Mouse (Mus musculus): ENCODE data around the gene Slc39a2. TPM values are rescaled to one million over a fixed set of nuclear protein-coding genes. Genes with fewer than 3 reads are reported as not detected.
"Not testable (repeated sequence)": the region's sequence is repeated elsewhere in the genome, so short reads cannot be mapped to it uniquely, and the experiment has no call there.

Gene Slc39a2
- polyA plus RNA-seq, 1 experiment = 0.77 TPM

DNA sequence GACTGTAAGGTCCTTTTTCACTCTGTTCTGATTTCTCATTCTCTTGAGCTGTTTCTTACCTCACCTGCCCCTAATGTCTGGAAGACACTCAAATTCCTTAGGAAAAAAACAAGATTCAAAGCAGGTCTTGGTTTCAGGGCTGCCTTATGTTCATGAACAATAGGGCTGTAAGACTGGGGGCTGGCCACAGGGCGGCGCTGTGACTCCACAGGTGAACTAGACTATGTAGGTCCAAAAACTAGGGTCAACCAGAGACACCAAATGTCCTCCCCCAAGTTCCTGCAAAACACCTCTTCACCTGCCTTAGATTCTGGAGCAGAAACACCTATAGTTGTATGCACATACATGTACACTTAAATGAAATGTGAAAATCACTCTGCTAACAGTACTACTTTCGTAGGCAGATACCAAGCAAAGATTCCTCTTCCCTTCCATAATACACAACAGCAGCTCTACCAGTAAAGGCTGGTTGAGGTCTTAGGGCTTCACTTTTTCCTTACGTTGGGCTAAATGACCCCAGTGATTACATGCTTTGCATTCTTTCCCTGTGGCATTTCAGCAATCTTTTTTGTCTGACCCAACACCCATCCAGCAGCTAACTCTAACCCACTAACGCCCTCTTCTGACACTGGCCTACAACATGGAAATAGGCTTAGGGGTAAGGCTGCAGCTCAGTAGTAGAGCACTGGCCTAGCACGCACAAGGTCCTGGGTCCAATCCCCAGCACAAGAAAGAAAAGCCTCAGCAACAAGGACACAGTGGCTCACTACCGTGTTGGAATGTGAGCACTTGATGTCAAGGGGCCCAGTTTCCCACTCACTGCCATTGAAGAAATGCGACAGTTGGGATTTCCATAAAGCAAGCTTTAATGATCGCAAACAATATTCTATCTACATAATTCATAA, 10.4 kb downstream of the Slc39a2 start:
- no peak for DNase-seq (ENCODE audit: low read depth)

DNA sequence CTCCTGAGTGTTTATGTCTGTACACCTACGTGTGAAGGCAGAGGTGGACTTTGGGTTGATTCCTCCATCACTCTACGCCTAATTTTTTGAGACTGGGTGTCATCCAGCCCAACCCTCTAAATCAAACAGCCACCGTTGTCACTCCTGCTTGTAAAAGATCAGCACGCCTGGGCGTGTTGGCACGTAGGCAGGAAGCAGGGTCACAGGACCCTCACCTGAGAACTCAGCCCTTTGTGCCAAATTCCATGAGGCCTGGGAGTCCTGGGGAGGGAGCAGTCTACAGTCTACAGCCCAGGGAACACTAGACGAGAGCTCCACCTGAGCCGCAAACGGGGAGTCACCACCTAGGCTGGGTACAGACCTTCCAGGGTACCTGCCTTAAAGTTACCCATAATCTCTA, 11.1 kb downstream of the Slc39a2 start:
- DNase-seq (ENCODE audit: low read depth) = no peak

DNA sequence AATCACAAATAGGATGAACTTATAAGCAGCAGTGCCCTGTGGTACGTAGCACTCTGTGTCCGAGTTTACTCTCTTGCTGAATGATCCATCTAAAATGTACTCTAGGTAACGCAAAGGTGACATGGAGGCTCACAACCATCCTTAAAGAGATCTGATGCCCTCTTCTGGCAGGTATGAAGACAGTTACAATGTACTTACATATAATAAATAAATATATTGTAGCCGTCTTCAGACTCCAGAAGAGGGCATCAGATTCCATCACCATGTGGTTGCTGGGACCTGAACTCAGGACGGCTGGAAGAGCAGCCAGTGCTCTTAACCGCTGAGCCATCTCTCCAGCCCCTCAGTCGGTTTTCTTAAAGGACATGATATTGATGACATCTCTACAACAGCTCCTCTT, 12.0 kb downstream of the Slc39a2 start:
- DNase-seq (ENCODE audit: low read depth) = no peak

DNA sequence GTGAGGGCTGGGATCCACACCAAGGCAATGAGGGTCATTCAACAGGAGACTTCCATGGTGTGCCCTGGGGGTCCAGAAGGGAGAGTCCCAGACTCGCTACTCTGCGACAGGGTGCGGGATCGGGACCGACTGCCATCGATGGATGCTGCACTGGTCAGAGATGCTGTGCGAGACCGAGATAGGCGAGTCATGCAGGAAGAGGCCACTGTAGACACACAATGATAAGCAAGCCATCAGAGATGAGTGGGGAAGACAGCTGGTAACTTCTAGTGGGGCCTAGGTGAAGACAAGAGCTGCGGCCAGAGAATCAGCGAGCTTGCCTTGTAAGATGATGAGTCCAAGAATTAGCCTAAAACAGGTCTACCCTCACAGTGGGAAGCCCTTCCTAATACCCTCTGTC, 13.4 kb downstream of the Slc39a2 start:
- DNase-seq (ENCODE audit: low read depth) = no peak

DNA sequence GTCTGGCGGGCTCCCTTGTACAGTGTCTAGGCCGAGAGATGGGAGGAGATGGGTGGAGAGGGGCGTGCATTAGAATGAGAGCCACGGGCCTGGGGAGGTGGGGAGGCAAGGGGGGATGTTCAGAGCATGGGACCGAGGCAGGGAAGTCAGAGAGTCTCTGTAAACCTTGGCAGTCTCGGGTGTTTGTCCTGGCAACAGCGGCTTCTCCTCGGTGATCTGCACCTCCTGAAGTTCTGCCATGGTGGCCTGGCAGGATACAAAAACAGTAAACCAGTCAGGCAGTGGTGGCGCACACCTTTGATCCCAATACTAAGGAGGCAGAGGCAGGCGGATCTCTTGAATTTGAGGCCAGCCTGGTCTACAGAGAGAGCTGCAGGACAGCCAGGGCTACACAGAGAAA, 18.6 kb downstream of the Slc39a2 start:
- DNase-seq (ENCODE audit: low read depth) = no peak

DNA sequence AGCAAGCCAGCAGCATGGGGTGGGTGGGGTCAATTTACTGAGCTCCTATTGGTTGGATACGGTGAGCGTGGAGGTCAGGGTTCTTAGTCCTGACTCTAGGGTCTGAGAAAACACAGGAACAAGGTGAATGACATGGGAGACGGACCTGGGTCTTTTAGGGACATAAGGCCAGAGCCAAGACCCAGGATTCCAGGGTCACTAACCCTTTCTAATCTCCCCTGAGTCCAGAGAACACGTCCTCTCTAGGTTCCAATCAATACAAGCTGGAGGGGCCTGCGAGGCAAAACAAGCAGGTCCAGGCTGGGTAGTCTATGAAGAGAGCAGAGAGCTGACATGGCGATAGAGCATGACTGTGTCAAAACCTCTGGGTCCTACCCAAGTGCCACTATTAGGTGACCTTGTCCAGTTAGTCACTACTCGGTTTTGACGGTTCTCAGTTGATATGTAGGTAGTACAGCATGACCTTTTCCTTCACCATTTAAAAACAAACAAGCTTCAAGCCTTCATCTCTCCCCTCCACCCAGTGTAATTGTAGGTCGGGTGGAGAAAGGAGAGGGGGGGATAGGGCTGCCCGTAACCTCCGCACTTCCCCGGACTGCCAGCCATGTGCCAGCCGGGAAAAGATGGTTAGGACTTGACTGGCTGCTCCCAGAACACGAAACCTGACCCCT, 19.8 kb downstream of the Slc39a2 start:
- DNase-seq (ENCODE audit: low read depth) = no peak

DNA sequence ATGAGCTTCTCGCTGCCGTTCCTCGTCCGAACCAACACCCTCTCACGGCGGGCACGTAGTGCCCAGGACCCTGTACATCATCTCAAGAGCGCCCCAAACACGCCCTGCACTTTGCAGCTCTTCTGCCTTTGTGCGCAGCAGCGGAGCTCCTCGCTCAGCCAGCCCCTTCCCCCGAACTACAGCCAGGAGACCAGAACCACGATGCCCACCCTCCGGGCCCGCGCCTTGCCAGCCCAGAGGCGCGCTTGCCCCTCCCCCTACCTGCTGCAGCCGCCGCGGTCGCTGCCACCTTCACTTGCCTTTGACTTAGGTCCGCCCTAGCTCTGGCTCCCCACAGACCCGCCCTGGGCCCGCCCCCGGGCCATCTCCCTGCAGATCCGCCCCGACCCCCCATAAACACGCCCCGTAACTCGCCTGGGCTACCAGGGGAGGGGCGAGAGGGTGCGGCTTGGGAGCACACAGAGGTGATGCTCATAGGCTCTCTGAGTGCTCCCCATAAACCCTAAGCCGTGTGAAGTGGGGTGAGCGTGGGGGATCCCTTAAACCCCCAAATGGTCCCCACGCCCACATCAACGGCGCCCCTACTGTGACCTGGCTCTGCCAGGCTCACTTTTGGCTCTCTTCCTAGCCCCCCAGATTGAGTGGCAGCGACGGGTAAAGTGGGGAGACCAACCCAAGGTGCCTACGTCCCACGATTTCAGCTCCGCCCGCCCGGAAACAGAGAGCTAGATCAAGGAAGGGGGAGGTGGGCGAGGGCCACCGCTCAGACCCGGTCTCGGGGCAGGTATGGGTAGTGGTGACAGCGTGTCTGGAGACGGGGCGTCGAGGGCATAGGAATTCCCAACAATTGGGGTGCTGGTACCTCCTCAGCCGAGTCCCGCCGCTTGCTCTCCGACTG, 20.6 kb downstream of the Slc39a2 start:
- DNase-seq (ENCODE audit: low read depth) = no peak

DNA sequence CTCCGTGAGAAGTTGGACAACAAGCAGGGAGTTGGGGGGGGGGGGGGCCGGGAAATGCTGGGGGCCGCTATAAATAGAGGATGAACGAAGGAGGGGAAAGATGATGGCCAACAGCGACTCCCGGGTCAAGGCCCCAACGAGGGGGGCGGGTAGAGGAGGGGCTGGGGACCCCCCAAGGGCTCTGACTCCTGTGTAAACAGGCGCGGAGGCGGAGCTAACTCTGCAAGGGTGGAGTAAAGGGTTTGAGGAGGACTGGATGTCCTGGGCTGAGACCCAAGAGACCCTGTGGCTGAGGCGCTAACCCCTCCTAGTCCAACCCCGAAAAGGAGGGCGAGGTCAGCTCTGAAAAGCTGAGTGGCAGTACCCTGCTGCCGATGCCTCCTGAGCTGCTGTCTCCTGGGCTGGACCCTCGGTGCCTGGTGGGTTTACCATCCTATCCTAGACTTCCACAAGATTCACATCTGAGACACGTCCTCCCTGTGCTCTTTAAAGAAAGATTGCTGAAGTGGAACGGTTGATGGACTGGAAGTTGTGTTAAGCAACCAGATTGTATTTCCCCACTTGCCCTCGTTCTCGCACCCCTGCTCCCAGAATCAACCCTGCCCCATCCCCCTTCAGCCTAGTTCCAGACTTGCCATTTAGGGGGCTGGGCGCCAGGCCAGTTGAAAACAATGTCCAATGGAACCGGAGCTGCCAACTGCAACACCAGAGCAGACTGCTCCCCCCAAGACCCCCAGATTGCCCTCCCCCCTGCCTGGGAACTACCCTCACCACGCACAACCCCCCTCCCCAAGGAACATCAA, 21.5 kb downstream of the Slc39a2 start, which contains the start of gene Ndrg2:
TSS of gene Ndrg2 (minus strand) at position 199 of the 803 bp plus-strand sequence.
- DNase-seq (ENCODE audit: low read depth) = no peak

DNA sequence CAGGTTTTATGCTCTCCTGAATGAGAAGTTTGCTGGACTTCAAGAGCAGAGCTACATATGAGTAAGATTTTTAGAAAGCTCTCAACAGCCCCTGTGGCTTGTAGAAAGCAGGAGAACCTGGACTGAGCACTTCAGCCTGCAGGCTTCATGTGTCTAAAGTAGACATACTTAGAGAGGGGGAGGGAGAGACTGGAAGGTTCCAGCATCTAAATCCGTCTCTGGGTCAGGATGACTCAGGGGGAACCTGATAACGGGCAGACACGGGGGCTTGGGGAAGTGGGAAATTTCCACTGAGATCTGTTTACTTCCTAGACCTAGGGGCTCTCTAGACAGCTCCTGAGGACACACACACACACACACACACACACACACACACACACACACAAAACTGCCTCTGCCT, 22.3 kb downstream of the Slc39a2 start:
- DNase-seq (ENCODE audit: low read depth) = no peak

DNA sequence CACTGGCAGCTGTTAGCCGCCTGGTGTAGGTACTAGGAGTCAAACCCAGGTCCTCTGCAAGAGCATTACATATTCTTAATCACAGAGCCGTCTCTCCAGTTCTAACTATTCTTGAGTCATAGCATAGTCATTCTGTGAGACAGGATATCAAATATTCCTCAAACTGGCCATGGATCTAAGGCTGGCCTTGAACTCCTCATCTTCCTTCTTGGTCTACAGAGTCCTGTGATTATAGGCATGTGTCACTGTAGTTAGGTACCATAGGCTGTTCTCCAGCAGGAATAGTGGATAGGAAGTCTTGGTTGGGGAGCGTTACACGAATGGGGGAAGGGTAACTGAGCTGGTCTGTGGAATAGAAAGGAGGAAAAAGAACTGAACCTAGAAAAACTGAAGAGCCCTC, 23.9 kb downstream of the Slc39a2 start:
- no peak for DNase-seq (ENCODE audit: low read depth)

DNA sequence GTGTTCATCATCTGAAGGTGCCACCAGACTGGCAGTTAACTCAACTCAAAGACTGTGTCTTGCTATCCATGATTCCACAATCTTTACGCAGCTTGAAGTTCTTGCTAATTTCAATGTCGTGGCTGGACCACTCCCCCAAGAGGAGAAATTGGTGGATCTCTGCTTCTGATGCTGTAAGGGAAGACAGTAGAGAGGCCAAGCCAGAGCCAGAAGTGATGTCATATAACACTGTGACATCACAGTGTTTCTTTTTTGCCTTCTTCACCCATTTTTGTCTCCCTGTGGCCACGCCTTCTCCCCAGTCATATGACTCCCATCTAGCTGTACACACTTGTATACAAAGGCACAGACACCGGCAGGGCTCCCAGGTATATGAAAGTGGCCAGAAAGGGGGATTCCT, 25.4 kb downstream of the Slc39a2 start, which contains the start of gene Tppp2:
TSS of gene Tppp2 (plus strand) at position 301 of the 400 bp plus-strand sequence.
- no peak for DNase-seq (ENCODE audit: low read depth)

DNA sequence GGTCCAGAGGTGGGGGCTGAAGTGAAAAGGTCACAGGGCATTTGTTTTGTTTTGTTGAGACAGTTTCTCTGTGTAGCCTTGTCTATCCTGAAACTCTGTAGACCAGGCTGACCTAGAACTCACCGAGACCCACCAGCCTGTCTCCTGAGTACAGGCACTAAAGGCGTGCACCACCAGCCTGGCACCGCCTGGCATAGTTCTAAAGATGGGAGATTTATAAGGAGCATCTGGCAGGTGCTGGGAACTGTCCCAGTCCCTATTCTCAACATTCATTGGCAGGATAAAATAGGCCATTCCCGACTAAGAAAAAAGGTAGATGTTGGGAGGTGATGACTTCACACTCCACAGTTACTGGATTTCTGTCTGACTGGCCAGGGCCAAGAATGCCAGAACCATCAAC, 26.3 kb downstream of the Slc39a2 start:
- no peak for DNase-seq (ENCODE audit: low read depth)

DNA sequence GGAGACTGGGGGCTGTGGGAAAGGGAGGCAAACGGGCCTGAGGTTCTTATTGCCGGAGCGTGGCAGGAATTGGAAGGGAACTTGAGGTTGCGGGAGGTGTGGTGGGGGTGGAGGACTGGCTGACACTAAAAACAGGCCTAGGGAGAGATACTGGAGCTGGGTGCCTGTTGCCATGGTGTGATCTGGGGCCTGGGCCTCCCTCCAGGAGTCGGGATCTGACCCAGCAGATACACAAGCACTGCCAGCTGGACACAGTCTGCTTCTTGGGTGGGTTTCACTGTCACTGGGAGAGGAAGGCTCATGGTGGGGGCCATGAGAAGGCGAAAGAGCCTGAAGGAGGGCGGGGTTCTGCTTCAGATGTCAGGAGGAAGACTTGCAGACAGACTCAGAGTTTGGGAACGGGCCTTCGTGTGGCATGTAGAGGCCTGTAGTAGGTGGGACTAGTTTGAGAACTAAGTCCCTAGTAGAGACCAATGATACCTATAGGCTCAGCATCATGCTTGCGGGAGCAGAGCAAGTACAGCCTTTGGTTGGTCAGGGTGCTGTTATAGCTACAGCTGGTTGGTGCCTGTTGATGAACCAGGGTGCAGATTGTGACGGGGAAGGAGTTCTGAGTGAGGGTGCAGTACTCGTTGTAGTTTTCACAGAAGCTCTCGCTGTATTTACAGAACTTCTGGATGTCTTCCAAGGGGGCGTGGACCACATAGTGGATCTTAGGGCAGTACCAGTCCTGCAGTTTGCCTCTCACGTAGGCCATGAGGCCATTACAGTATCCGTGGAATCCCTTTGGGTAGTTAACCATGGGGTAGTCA, 29.3 kb downstream of the Slc39a2 start:
- no peak for DNase-seq (ENCODE audit: low read depth)

DNA sequence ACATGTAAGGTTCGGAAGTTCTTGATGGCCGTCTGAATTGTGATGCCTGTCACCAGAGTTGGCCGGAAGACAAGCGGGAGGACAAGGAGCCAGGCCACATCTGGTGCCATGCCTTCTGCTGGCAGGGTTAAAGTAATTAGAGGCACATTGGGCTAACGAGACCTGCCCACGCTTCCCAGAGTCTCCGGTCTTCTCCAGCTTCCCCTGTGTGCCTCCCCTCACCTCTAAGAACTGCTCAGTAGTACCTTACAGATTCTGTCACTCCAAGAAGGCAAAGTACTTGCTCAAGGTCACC, 29.8 kb downstream of the Slc39a2 start, which contains the start of gene Rnase13:
TSS of gene Rnase13 (minus strand) at position 203 of the 295 bp plus-strand sequence.
- no peak for DNase-seq (ENCODE audit: low read depth)

DNA sequence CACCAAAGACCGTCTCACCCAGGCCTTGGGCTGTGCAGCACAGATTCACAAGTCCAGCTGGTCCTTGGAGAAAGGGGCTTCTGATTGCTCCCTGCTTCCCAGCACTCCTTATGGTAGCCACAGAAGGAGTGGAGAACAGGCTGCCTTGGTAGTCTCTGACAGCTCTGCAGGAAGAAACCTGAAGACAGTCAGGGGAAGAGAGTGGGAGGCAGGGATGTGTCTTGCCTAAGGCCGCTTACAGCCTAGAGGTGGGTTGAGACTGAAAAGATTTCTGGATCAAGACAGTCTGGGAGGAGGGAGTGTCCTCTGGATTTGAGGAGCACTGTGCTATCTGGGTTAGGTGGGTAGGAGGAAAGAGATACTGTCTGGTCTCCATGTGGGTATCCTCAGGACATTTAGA, 30.2 kb downstream of the Slc39a2 start:
- no peak for DNase-seq (ENCODE audit: low read depth)

DNA sequence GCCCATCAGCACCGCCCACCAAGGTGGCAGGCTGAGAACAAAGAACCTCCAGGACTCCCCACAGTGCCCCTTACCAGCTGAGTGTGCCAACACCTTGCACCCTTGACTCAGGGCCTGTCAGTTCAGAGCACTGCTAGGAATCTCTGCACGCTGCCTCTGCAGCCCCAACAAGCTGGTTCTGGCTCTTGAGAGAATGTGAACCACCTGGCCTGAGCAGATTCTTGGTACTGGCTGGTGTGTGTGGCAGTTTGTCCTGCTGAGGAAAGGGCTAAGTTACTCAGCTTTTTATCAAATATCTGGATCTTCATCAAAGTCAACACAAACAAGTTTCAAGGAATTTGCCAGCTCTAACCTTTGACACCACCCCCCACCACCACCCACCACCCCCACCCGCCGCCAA, 30.8 kb downstream of the Slc39a2 start:
- DNase-seq (ENCODE audit: low read depth) = no peak

DNA sequence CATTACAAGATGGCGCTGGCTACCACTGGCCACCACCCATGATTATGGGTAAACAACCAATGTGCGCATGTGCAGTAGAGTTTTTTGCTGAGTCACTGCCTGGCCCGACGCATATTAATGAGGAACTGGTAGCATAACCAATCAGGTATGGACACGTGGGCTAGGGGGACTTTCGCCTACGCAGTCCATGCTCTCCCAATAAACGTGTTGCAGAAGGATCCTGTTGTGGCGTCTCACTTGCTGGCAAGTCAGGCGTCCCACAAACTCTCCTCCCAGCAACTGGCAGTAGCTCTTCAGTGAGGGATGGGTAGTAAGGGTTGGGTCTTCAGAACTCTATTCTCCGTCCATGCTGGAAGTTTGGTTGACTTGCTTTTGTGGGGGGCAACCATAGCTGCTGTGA, 34.2 kb downstream of the Slc39a2 start:
- DNase-seq (ENCODE audit: low read depth) = not testable (repeated sequence)

DNA sequence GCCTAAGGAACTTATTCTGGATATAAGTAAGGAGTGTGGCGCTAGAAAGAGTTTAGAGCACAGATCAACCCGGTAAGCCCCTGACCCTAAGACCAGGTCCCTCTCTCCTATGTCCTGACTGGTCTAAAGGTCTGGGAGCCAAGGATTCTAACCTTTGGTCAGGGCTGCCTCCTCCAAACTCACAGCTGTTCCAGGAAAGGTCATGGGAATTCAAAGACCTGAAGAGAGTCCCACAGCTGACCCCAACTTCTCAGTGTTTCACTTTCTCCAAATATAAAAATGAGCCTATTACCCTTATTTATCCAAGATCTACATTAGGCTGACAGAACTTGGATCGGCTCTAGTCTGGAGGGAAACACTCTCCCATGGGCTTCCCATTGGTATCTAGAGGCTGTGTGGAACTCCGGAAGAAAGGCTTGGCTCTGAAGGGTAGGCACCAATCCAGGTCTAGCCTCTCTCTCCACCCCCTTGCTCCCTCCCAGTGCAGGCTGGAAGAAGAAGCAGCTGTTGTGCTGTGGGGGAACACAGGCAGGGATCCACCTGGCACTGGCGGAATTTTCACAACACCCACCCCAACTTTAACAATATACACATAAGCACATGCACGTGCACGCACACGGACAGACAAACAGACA, 36.7 kb downstream of the Slc39a2 start:
- no peak for DNase-seq (ENCODE audit: low read depth)

DNA sequence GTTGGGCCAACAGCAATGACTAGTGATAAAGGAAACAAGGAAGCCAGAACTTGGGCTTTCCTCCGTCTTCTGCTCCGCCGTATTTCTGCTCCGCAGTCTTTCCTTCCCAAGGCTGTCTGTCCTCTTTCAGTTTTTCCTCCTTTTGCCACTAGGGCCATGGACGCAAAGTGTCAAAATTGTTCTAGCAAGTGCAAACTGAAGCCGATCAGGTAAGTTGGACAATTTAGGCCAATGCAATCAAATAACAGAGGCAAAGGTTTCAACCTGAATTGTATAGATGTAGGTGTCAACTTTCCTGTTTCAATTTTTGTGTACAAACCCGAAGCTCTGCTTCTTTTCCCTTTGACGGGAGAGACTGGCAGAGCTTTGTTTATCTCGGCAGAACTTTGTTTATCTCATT, 37.3 kb downstream of the Slc39a2 start:
- DNase-seq (ENCODE audit: low read depth) = no peak

DNA sequence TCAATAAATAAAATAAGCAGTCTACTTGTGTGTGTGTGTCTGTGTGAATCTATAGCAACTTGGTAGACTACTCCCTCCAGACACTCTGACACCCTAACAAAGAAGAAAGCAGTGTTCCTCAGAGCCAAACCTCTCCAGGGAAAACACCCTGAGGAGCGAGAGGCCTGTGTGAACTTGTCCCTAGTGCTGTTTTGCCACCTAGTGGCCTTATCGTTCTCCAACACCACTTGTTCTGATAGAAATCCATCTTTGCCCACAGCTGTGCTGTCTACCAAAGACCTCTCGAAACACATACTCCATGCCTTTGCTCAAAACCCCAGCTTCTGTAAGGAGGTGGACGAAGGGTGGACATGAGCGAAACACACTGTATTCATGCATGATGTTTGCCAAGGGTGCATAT, 38.1 kb downstream of the Slc39a2 start:
- DNase-seq (ENCODE audit: low read depth) = no peak
